Mouse (Mus musculus) cerebellum, adult 2 months (tissue): ENCODE results near the gene Man1c1. TPM values are rescaled to one million over a fixed set of nuclear protein-coding genes. Genes with fewer than 3 reads are reported as not detected.

Experiments used
- DNase-seq, 2 experiments: peaks; one replicate each; pipeline ENCODE4 v3.0.0; 2021
- H3K27ac ChIP-seq: fragments of 200-500 bp; 2 replicates; pipeline ENCODE4 v1.5.1; 2012; ENCODE audit warnings: low read length, control low read depth, inconsistent platforms; ENCODE audit not compliant: insufficient read depth
- H3K27me3 ChIP-seq: fragments of 200-500 bp; 2 replicates; pipeline ENCODE4 v1.6.1; 2012; ENCODE audit warnings: inconsistent platforms, mild to moderate bottlenecking, low read length, moderate library complexity; ENCODE audit not compliant: control insufficient read depth, insufficient read depth
- H3K4me1 ChIP-seq: fragments of 200-500 bp; 2 replicates; pipeline ENCODE4 v1.6.1; 2011; ENCODE audit warnings: low read length; ENCODE audit not compliant: control insufficient read depth, insufficient read depth
- H3K4me3 ChIP-seq: fragments of 200-500 bp; replicated peaks from 2 replicates; pipeline ENCODE3; 2011; ENCODE audit warnings: mild to moderate bottlenecking, low read depth, low read length, control low read depth; ENCODE audit not compliant: insufficient read depth
- CTCF ChIP-seq: fragments of 200-500 bp; IDR thresholded peaks from 2 replicates; pipeline ENCODE4 v1.5.1; 2011; ENCODE audit warnings: low read depth, mild to moderate bottlenecking, control low read depth, low read length, moderate library complexity, borderline replicate concordance; ENCODE audit not compliant: insufficient read depth
- POLR2A ChIP-seq: fragments of 200-500 bp; IDR thresholded peaks from 2 replicates; pipeline ENCODE4 v1.6.1; 2011; ENCODE audit warnings: low read length, control low read depth, borderline replicate concordance; ENCODE audit not compliant: insufficient read depth
- WGBS: fragments of 180-500 bp; shearing (Covaris S2); methylation state at CpG from one replicate; pipeline ENCODE4 v1.1.7; 2018; 5-methylcytosine and 5-hydroxymethylcytosine counted together
- polyA plus RNA-seq: library from polyadenylated mRNA; depleted of rRNA; stranded (reverse); fragments of >200 nt; gene quantifications from 2 replicates; pipeline ENCODE4 v1.2.3, GENCODE M21; 2012

Gene Man1c1
- polyA plus RNA-seq, 1 experiment = 30.1 TPM

DNA sequence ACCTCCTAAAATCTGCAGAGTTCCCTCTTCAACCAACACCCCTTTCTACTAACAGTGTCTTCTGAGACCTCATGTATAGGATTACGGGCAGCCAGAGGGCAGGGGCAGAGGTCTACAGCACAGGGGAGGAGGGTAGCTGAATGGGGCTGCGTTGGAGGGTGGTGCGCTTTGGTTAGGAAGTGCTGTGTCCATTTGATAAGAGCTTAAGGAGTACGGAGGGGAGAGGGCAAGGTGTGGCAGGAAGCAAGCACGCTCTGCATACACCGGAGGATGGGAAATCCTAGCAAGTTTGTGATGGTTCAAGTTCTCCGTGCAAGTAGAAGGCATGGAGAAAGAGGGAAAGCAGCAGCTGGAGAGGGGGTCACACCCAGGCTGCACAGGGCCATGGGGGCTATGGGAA, 102.1 kb downstream of the Man1c1 start:
- no peak overlapping the region for H3K4me3 ChIP-seq
- no peak for TF ChIP-seq CTCF
- no peak for TF ChIP-seq POLR2A
- WGBS = 88% methylated on average over 7 of the region's 7 CpGs
- H3K4me1 ChIP-seq = peaks cover 68% of the 10 kb centered on the region
- DNase-seq = no peak
- H3K27ac ChIP-seq = no peak overlapping the region
- H3K27me3 ChIP-seq = no peaks in the 10 kb centered on the region

DNA sequence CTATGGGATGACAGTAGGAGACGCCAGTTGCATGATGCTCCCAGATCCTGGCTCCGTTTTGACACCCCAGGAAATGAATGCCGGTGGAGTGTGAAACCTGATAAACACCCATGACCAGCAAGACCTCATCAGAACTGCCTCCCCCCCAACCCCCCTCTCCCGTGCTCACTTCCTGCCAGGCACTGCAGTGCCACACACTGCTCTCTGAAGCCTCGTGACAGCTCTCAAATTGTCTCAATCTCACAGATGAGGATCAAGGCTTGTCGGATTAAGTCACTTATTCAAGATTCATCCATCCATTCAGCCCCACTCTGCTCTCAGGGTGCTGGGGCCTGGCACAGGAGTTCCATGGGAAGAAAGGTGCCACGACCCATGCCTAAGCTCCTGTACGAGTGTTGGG, 102.7 kb downstream of the Man1c1 start:
- 32% methylated on average over 8 of the region's 8 CpGs for WGBS
- H3K27me3 ChIP-seq = no peaks in the 10 kb centered on the region
- DNase-seq = peak in 1 of 2 experiments; percentile 35
- peaks cover 68% of the 10 kb centered on the region for H3K4me1 ChIP-seq
- H3K27ac ChIP-seq = no peak overlapping the region
- H3K4me3 ChIP-seq = no peak overlapping the region
- TF ChIP-seq POLR2A (no peak), CTCF (no peak)

DNA sequence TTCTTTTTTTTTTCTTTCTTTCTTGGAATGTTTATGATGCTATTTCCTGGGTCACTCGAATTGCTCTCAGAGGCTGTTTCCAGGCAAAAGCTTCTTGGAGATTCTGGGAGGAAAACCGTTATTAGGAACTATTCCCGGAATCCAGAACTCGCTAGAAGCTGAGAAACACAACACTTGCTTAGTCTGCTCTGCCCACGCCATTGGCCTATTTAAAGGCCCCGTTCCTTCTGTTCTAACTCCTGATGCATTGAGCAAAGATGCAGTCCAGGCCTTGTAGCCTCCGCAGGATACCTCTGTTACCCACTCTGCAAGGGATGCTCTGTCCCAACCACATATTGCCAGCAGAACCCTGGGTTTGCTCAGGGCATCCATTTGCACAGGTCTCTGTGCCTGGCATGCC, 103.3 kb downstream of the Man1c1 start:
- H3K4me1 ChIP-seq = peaks cover 64% of the 10 kb centered on the region
- WGBS = 58% methylated on average over 7 of the region's 7 CpGs
- peak in 1 of 2 experiments; percentile 28 for DNase-seq
- H3K4me3 ChIP-seq = no peak overlapping the region
- H3K27ac ChIP-seq = 0 out of 2 replicates have a peak overlapping the region, but pooled peaks have one; percentile 41
- TF ChIP-seq POLR2A = no peak
- TF ChIP-seq CTCF = no peak
- H3K27me3 ChIP-seq = no peaks in the 10 kb centered on the region

- Histone ChIP-seq H3K27ac (no peak overlapping the region), H3K4me3 (no peak overlapping the region), H3K27me3 (no peaks in the 10 kb centered on the region), H3K4me1 (peaks cover 66% of the 10 kb centered on the region)
- TF ChIP-seq CTCF = no peak
- no peak for TF ChIP-seq POLR2A
- peak; percentile 57 to 58 for DNase-seq
- WGBS = 39% methylated on average over 9 of the region's 9 CpGs
Observed at GRCm38 (mm10) chr4:134600060-134600459, 104.0 kb downstream of the Man1c1 start.

- peaks cover 81% of the 10 kb centered on the region for H3K4me1 ChIP-seq
- no peak for TF ChIP-seq CTCF
- no peak for TF ChIP-seq POLR2A
- no peak overlapping the region for H3K4me3 ChIP-seq
- H3K27me3 ChIP-seq = no peaks in the 10 kb centered on the region
- peak overlapping the region; percentile 51 for H3K27ac ChIP-seq
- WGBS = 37% methylated on average over 10 of the region's 10 CpGs
- peak; percentile 72 to 77 for DNase-seq
Observed at GRCm38 (mm10) chr4:134596816-134597692, 107.0 kb downstream of the Man1c1 start.

DNA sequence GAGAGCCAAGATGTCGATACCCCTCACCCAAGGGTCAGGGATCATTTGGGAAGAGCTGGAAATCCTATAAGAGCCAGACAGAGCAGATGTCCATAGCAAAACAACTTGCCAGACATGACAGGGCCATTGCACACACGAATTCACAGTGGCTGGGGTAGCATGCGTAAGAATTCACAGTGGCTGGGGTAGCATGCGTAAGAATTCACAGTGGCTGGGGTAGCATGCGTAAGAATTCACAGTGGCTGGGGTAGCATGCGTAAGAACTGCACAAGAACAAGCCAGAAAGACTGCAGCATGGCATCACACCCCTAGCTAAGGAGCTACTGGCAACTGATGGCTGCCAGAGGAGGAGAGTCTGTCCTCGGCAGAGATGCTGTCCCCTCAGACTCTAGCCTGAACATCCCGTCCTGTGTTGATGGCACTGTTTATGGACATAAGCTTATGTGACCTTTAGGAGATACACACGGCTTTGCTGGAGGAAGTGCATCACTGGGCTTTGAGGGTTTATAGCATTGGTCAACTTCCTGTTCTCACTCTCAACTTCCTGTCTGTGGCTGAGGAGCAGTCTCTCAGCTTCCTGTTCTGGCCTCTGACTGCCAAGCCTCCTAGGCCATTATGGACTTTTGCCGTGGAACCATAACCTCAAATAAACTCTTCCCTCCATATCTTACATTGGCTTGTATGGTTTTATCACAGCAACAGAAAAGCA, 109.2 kb downstream of the Man1c1 start:
- no peak for DNase-seq
- Histone ChIP-seq H3K27ac (no peak overlapping the region), H3K4me1 (peaks cover 77% of the 10 kb centered on the region), H3K27me3 (no peaks in the 10 kb centered on the region), H3K4me3 (no peak overlapping the region)
- WGBS = 73% methylated on average over 10 of the region's 10 CpGs
- TF ChIP-seq CTCF (no peak), POLR2A (no peak)

DNA sequence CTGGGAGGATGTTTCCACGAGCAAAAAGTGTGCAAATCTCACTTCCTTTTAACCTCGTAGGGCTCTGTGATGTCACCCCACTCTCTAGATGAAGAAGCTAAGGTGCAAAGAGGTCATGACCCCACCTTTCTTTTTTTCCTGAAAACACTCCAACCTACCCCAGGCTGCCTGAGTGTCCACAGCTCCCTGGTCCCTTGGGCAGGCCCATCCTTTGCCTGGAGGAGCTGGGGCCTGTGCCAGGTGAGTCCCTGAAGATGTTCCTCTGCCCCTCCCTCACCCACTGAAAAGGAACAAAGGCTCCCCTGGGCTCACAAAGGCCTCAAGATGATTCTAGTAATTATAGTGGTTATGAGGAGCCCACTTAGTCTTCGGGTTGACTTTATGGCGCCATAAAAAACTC, 111.6 kb downstream of the Man1c1 start:
- Histone ChIP-seq H3K27me3 (no peaks in the 10 kb centered on the region), H3K4me1 (peaks cover 70% of the 10 kb centered on the region), H3K27ac (peak overlapping the region; percentile 82), H3K4me3 (no peak overlapping the region)
- TF ChIP-seq CTCF = no peak
- no peak for TF ChIP-seq POLR2A
- DNase-seq = peak in 1 of 2 experiments; percentile 45
- 46% methylated on average over 4 of the region's 4 CpGs for WGBS

GRCm38 (mm10) chr4:134591506-134592061, 112.5 kb downstream of the Man1c1 start:
- no peak overlapping the region for H3K4me3 ChIP-seq
- WGBS = 1% methylated on average over 11 of the region's 11 CpGs
- peaks cover 62% of the 10 kb centered on the region for H3K4me1 ChIP-seq
- no peaks in the 10 kb centered on the region for H3K27me3 ChIP-seq
- peak overlapping the region; percentile 82 for H3K27ac ChIP-seq
- TF ChIP-seq POLR2A = no peak
- no peak for TF ChIP-seq CTCF
- DNase-seq = peak; percentile 98
